Mouse (Mus musculus): ENCODE measurements around the gene Papss1.

- no peak for TF ChIP-seq POLR2A (IDR thresholded peaks at IDR 0.05; ENCODE audit: borderline replicate concordance, low read depth, low read length)
- TF ChIP-seq CTCF (IDR thresholded peaks at IDR 0.05; ENCODE audit: low read depth, low read length) = no peak
Observed at GRCm38 (mm10) chr3:131628265-131628664, 63.7 kb downstream of the Papss1 start.
